Mouse (Mus musculus) testis, postnatal 10 days (tissue): Measurements from ENCODE around the gene Slc26a8.
"Not testable (repeated sequence)": the region's sequence is repeated elsewhere in the genome, so short reads cannot be mapped to it uniquely, and the experiment has no call there.

ENCODE experiments used
- DNase-seq: peaks from one replicate; pipeline ENCODE4 v3.0.0; 2021; ENCODE audit warnings: low spot score

Gene Slc26a8

GRCm38 (mm10) chr17:28689586-28690283 is at the start of gene Slc26a8:
Gene Slc26a8, minus strand, starts transcription at chr17:28690233.
- DNase-seq: peak; percentile 59

DNA sequence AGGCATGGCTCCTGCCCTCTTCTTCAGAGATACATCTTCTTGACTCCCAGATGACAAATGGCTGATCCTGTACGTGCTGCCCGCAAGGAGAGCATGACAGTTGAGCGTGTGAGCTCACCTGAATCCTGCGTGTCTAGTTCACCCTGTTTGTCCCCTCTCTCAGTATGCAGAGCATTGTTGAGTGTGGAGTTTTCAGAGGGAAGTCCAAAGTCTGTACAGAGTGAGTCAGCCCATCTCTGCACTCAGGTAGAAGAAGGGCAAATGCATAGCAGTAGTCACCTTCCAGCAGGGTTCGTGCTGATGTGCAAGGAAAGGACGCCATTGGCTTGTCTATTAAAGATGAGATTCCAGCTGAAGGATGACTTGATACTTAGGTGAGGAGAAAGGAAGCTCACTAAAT is 49.2 kb upstream of the Slc26a8 start:
- no peak for DNase-seq

DNA sequence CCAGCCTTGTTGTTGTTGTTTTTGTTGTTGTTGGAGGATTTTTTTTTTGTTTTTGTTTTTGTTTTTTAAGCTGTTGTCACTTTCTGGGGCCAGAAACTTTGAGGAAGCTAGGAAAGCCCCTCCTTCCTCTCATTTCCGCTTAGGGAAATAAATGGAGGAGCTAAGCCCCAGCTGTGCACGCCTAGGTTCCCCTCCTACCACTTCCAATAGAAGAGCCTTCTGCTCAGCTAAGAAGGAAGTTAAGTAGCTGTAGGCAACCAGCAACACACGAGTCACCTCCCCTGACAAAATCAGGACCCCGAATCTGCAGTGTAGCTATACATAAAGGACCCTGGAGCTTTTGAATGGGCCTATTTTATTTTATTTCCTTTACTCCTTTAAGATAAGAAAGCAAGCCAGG is 47.9 kb upstream of the Slc26a8 start:
- no peak for DNase-seq

DNA sequence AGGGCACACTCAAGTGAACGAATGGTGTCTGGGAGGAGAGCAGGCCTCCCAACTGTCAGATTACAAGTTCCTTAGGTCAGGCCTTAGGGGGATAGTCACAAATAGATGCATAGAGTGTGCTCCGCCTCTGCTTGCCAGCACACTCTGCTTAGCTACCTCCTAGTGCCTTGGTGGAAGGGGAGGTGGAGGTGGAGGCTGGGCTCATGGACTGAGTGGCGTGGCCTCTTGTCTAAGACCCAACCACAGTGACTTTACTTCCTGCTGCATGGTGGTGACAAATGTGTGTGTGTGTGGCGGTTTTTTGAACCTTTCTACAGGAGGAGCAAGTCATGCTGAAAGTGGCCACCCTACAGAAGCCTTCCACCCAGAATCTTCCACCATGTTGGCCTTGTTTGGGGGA is 46.5 kb upstream of the Slc26a8 start:
- DNase-seq: no peak

DNA sequence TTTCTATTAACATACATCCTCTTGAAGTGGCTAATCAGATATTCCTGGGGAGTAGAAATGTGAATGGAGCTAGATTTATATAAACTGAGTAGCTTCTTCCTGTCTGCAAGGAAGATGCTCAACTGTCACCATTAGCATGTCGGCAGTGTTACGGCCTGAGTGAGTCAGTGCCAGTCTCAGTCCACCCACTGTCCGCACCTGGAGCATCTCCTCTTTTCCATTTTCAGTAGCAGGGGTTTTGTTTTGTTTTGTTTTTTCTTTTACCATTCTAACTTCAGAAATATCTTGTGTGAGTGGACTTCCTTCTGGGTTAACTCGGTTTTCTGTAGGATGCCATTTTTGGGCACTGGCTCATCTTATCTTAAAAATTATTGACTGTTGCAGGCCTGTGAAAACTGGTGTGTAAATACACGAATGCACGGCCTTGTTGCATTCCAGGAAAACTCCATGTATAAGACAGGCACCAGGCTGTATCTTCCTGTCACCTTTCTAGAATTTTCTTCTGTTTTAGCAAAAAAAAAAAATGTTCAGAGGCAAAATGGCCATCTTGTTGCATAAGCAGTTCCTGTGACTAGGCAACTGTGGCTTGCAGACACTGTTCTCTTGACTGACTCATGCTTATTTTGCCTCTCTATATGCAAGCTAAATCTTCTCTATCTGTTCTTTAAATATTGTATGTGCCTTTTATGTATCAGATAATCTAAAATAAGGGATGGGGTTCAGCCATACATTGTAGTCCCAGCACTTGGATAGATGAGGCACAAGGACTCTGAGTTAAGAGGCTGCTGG is 45.5 kb upstream of the Slc26a8 start:
- no peak for DNase-seq

DNA sequence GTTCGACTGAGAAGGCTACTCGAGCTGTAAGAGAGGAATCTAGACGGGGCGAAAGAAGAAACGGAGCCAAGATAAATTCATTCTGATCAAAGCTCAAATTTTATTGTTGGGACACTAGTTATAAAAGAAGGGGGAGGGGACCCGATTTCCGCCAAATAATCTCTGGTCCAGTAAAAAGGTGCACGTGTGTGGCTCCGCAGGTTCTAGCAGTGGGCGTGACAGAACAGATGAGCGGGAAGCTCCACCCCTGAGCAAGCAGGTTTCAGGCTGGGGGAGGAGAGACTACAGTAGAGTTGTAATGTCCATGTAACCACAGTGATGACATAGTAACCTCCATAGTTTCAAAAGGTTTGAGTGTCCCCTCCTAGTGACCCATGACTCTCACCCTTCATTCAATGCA is 37.5 kb upstream of the Slc26a8 start:
- not testable (repeated sequence) for DNase-seq

DNA sequence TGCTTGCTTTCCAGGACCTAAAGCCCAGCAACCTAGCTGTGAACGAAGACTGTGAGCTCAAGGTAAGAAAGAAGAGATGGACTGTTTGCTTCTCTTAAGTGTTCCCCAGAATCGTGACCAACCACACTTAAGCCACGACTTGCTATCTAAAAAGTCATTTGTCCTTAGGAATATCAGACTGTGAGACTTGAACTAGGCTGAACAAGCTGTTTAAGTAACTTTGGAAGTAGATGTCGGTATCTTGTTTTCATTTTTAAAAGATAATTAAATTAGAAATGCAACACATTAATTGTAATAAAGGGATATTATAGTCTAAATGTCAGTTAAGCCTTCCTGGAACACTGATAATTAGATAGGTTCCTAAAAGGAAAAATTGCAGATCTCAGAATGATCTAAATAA is 35.8 kb upstream of the Slc26a8 start, which contains the start of gene AC170998.1:
Gene AC170998.1, plus strand, starts transcription at position 301 of the 400 bp plus-strand sequence.
- no peak for DNase-seq

GRCm38 (mm10) chr17:28717535-28717934 is 27.5 kb upstream of the Slc26a8 start:
- DNase-seq: no peak

- DNase-seq: no peak
Observed at GRCm38 (mm10) chr17:28715832-28716548, 26.0 kb upstream of the Slc26a8 start.

GRCm38 (mm10) chr17:28714006-28714405 is 24.0 kb upstream of the Slc26a8 start:
- DNase-seq: no peak

GRCm38 (mm10) chr17:28712305-28712704 is 22.3 kb upstream of the Slc26a8 start:
- DNase-seq: no peak

DNA sequence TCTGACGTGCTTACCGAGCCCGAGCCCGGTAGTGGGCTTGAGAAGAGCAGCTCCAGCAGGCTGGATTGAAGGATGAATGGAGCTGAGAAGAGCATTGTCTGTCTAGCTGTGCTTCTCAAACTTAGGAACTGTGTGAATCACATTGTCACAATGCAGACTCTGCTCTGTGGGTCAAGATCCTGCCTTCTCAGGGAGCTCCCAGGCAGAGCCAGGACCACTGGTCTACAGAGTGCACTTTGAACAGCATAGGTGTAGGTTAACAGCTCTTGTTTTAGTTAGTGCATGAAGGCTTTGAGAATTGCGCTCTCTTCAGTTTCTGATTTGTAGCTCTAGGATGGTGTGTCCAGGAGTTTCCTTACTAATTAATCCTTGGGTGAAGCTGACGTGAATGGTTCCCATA is 21.2 kb upstream of the Slc26a8 start:
- DNase-seq: no peak

- DNase-seq: no peak
Observed at GRCm38 (mm10) chr17:28710291-28710688, 20.3 kb upstream of the Slc26a8 start.

DNA sequence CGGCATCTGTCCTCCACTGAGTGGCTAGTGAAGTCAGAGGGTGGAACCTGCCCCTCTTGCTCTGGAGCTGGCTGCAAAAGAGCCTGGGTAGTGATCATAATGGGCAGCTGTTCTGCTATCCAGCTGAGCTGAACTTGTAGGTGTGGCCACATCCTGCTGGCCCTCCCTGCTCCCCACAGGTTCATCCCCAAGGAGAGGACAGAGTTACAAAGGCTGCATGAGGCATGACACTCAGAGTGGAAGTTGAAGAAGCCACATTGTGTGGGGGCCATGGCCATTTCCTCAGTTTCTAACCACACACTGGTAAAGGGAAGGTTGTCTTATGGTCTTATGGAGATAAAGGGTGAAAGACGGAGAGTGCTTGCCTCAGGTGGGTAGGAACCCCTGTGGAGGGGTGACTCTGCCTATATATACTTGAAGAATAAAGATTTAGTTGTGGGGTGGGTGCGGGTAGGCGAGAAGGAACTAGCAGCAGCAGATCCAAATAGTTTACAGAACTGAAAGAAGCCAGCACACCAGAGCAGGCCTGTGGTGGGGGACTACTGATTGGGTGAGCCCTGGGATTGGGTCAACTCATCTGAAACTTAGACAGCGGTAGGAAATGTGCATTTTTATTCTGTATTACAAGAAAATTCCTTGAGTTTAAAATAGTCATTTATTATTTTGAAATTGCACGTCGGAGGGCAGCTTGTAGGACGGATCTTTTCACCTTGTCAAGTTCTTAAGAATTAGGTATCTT is 19.7 kb upstream of the Slc26a8 start:
- no peak for DNase-seq

DNA sequence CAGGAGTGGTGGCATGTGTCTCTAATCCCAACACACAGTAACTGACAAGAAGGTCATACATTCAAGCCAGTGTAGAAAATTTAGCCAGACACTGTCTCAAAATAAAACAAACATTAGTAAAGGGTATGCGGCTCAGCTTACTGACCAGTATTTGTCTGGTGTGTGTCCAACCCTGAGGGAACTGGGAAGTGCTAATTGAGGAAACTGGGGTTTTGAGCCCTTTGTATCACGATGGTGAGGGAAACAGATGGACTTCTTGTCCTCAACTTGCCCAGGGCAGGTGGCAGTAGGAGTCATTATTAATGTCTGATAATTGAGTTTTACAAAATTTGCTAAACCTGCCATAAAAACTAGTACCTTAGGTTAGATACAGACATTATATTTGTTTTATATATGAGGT is 19.0 kb upstream of the Slc26a8 start:
- DNase-seq: no peak

GRCm38 (mm10) chr17:28707816-28708215 is 17.8 kb upstream of the Slc26a8 start:
- no peak for DNase-seq

- no peak for DNase-seq
Observed at GRCm38 (mm10) chr17:28707136-28707627, 17.1 kb upstream of the Slc26a8 start.

DNA sequence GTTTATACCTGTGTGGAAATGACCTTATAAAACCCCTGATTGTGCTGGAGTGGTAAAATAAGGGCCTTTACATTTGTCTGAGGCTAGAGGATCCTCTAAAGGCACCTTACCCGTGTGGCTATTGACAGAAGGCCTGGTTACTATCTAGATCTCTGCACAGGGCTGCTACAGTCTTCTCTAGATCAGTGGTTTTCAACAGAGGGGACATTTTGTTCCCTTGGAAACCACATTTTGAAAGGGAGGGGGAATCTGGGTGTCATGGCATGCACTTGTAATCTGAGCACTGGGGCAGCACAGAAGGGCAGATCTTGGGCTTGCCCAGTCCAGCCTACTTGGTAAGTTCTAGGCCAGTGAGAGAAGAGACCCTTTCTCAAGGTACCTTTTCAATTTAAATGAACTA is 16.7 kb upstream of the Slc26a8 start:
- no peak for DNase-seq

GRCm38 (mm10) chr17:28702646-28703045 is 12.6 kb upstream of the Slc26a8 start:
- DNase-seq: no peak

GRCm38 (mm10) chr17:28701737-28702136 is 11.7 kb upstream of the Slc26a8 start:
- no peak for DNase-seq

DNA sequence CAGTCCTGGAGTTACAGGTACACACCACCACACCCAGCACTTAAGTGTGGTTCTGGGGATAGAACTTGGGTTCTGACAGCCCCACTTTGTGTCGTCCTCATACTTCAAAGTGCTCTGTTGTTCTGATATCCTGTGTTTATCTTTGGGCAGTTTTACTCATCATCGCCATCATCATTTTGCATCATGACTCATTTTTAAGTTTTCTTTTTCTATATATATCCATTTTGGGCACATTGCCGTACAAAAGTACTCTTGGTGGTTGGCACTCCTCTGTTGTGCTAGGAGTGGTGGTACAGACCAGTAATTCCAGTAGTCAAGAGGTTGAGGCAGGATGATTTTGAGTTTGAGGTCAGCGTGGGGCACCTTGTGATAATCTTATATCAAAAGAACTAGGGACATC is 11.1 kb upstream of the Slc26a8 start:
- no peak for DNase-seq

DNA sequence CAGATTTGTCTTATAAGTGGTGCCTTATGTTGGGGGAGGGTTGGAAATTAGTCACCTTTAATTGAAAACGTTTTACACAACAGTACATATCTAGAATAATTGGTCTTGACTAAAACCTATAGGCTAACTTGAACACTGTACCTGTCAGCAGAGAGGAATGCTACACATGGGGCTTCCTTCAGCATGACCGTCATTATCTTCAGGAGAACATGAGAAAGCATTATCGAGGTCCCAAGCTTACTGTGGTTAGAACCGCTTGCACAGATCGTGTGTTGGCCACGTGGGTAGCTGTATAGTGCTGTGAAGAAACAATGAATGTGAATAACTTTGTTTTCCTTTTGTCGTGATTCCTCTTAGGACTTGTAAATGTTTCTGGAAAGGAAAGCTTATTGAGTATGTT is 9.8 kb upstream of the Slc26a8 start:
- no peak for DNase-seq
